Mouse (Mus musculus) myocyte (in vitro differentiated cells): ENCODE measurements around the gene Oxnad1.

Experiments
- CEBPB ChIP-seq: IDR thresholded peaks from 2 replicates; pipeline ENCODE4 v1.6.1; 2011; ENCODE audit warnings: mild to moderate bottlenecking, moderate library complexity; ENCODE audit not compliant: poor library complexity, insufficient read depth, severe bottlenecking
- E2F4 ChIP-seq: IDR thresholded peaks from one replicate; pipeline ENCODE4 v1.6.1; 2011; ENCODE audit warnings: mild to moderate bottlenecking, control low read depth, moderate library complexity; ENCODE audit not compliant: insufficient read depth
- MAX ChIP-seq: IDR thresholded peaks from one replicate; pipeline ENCODE4 v1.6.1; 2011; ENCODE audit warnings: low read depth, mild to moderate bottlenecking, control low read depth
- MYOG ChIP-seq, 3 experiments: IDR thresholded peaks; one replicate each; pipeline ENCODE4 v1.6.1; 2011; ENCODE audit warnings: control low read depth in 2 of 3, low read depth in 2 of 3, mild to moderate bottlenecking in 2 of 3; ENCODE audit not compliant: insufficient read length in 2 of 3, control insufficient read depth in 1 of 3, insufficient read depth in 1 of 3
- POLR2A ChIP-seq: IDR thresholded peaks from one replicate; pipeline ENCODE4 v1.6.1; 2011; ENCODE audit warnings: low read depth, mild to moderate bottlenecking, control low read depth, moderate library complexity; ENCODE audit not compliant: insufficient read length
- POLR2AphosphoS2 ChIP-seq: IDR thresholded peaks from one replicate; pipeline ENCODE4 v1.6.1; 2011; ENCODE audit warnings: low read depth, control low read depth; ENCODE audit not compliant: insufficient read length
- TCF12 ChIP-seq: IDR thresholded peaks from one replicate; pipeline ENCODE4 v1.6.1; 2011; ENCODE audit warnings: mild to moderate bottlenecking, control low read depth; ENCODE audit not compliant: poor library complexity, insufficient read depth, severe bottlenecking

DNA sequence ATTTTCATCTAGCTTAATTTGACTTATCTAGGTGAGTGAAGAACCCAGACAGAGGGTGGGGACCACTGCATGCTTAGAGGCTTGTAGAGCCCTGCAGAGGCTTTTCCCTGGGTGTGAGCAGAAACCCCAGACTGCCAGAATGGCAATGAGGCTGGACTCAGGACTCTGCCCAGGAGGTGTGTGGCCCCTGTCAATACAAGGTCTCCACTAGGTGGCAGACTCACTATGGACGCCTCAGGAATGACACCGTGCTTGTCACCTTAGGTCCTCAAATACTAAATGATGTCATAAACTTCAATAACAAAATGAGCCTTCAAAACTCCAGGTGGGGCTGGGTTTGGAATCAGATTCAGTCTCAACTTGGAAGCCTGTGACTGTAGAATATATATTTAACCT, 36.7 kb downstream of the Oxnad1 start:
- no peak for TF ChIP-seq MAX
- no peak for TF ChIP-seq POLR2A
- no peak for TF ChIP-seq E2F4
- TF ChIP-seq CEBPB, result no peak
- TF ChIP-seq POLR2AphosphoS2, result no peak
- TF ChIP-seq TCF12, result no peak
- TF ChIP-seq MYOG (IDR thresholded peaks at IDR 0.05; ENCODE audit: control insufficient read depth in 1 of 3, insufficient read depth in 1 of 3, insufficient read length in 2 of 3, low read depth in 2 of 3), result no peak
